Mouse (Mus musculus): ENCODE results near the gene Il24. TPM values are rescaled to one million over a fixed set of nuclear protein-coding genes. Genes with fewer than 3 reads are reported as not detected.
A peak's percentile ranks its signal among the peaks of the same experiment; 100 is the strongest.

Gene Il24
- polyA plus RNA-seq, 1 experiment from 2014 or later, result not detected

GRCm38 (mm10) chr1:130864238-130864637 lies 23.0 kb downstream of the Il24 start:
- whole genome bisulfite sequencing, result 86% methylated on average over 4 of the region's 4 CpGs
- DNase-seq (ENCODE audit: low spot score, missing footprints) (no peak), ATAC-seq (ENCODE audit: low FRiP score) (no peak)
- Histone ChIP-seq H3K27me3 (ENCODE audit: control insufficient read depth, insufficient read depth, low read length) (no peaks in the 10 kb centered on the region), H3K4me3 (ENCODE audit: low read depth, low read length) (no peak overlapping the region), H3K36me3 (ENCODE audit: control insufficient read depth, insufficient read depth, low read length) (no peaks in the 10 kb centered on the region), H3K4me2 (no peak overlapping the region), H3K4me1 (ENCODE audit: control insufficient read depth, insufficient read depth, low read length) (no peaks in the 10 kb centered on the region), H3K27ac (ENCODE audit: low read depth, low read length) (no peak overlapping the region), H3K9me3 (ENCODE audit: control insufficient read depth, low read length) (no peaks in the 10 kb centered on the region), H3K9ac (ENCODE audit: low read length) (no peak overlapping the region)

GRCm38 (mm10) chr1:130857456-130857855 lies 29.8 kb downstream of the Il24 start:
- Histone ChIP-seq H3K4me3 (ENCODE audit: low read depth, low read length) (no peak overlapping the region), H3K27ac (ENCODE audit: low read depth, low read length) (no peak overlapping the region), H3K9ac (ENCODE audit: low read length) (no peak overlapping the region), H3K9me3 (ENCODE audit: control insufficient read depth, low read length) (no peaks in the 10 kb centered on the region), H3K36me3 (ENCODE audit: control insufficient read depth, insufficient read depth, low read length) (no peaks in the 10 kb centered on the region), H3K4me2 (no peak overlapping the region), H3K27me3 (ENCODE audit: control insufficient read depth, insufficient read depth, low read length) (no peaks in the 10 kb centered on the region), H3K4me1 (ENCODE audit: control insufficient read depth, insufficient read depth, low read length) (no peaks in the 10 kb centered on the region; the same call in 1 of the 2 replicates)
- DNase-seq (ENCODE audit: low spot score, missing footprints) (no peak), ATAC-seq (ENCODE audit: low FRiP score) (no peak)
- 92% methylated on average over 4 of the region's 4 CpGs for WGBS

DNA sequence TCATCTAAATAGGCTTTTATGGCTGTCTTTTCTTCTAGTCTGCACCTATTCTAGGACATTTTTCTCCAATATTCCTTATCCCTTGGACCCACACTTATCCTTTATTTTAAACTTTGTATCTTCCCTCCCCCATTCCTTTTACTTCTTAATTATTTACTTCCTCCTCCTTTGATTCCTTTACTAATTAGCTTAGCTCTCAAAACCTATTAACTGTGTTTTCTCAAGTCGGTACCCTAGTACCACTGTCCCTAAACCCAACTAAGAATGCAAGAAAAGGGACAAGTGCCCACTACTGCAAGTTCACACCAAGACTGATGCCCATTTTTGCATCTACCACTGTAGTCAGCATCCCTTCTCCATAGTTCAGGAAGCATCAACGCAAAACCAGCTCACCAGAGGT lies 31.5 kb downstream of the Il24 start:
- H3K9ac ChIP-seq (ENCODE audit: low read length), result no peak overlapping the region
- WGBS, result 83% methylated on average over 2 of the region's 2 CpGs
- H3K27me3 ChIP-seq (ENCODE audit: control insufficient read depth, insufficient read depth, low read length), result no peaks in the 10 kb centered on the region
- no peak overlapping the region for H3K4me2 ChIP-seq
- DNase-seq (ENCODE audit: low spot score, missing footprints) (no peak), ATAC-seq (ENCODE audit: low FRiP score) (no peak)
- H3K36me3 ChIP-seq (ENCODE audit: control insufficient read depth, insufficient read depth, low read length), result no peaks in the 10 kb centered on the region
- no peaks in the 10 kb centered on the region; the same call in 1 of the 2 replicates for H3K4me1 ChIP-seq (ENCODE audit: control insufficient read depth, insufficient read depth, low read length)
- H3K27ac ChIP-seq (ENCODE audit: low read depth, low read length), result no peak overlapping the region
- no peaks in the 10 kb centered on the region for H3K9me3 ChIP-seq (ENCODE audit: control insufficient read depth, low read length)
- no peak overlapping the region for H3K4me3 ChIP-seq (ENCODE audit: low read depth, low read length)

GRCm38 (mm10) chr1:130854819-130855218 lies 32.4 kb downstream of the Il24 start:
- H3K27ac ChIP-seq (ENCODE audit: low read depth, low read length), result no peak overlapping the region
- no peaks in the 10 kb centered on the region for H3K27me3 ChIP-seq (ENCODE audit: control insufficient read depth, insufficient read depth, low read length)
- H3K9me3 ChIP-seq (ENCODE audit: control insufficient read depth, low read length), result no peaks in the 10 kb centered on the region
- no peak overlapping the region for H3K9ac ChIP-seq (ENCODE audit: low read length)
- H3K36me3 ChIP-seq (ENCODE audit: control insufficient read depth, insufficient read depth, low read length), result no peaks in the 10 kb centered on the region
- no peak overlapping the region for H3K4me2 ChIP-seq
- H3K4me3 ChIP-seq (ENCODE audit: low read depth, low read length), result no peak overlapping the region
- no peak for ATAC-seq (ENCODE audit: low FRiP score)
- peak; percentile 85 for DNase-seq (ENCODE audit: low spot score, missing footprints)
- no peaks in the 10 kb centered on the region; the same call in 1 of the 2 replicates for H3K4me1 ChIP-seq (ENCODE audit: control insufficient read depth, insufficient read depth, low read length)
- 83% methylated on average over 9 of the region's 9 CpGs for WGBS

DNA sequence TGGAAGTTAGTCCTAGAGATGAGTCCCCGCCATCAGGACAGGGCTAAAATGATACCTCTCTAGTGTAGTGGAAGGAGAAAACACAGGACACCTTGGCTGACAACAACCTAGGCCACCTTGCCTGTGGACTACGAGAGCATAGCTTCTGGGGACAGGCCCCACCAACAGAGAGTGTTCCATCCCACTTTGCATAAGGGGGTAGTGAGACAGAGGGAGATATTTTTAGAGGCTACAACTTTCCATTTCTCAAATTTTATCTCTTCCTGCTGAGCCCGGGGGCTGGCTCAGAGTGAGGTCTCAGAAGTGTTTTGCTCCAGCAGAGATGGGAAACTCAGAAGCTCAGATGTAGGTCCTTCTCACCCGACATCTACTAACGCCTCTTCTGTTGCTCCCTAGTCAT lies 36.8 kb downstream of the Il24 start:
- H3K27ac ChIP-seq (ENCODE audit: low read depth, low read length), result no peak overlapping the region
- ATAC-seq (ENCODE audit: low FRiP score), result no peak
- WGBS, result 84% methylated on average over 5 of the region's 5 CpGs
- no peaks in the 10 kb centered on the region for H3K9me3 ChIP-seq (ENCODE audit: control insufficient read depth, low read length)
- no peak overlapping the region for H3K4me3 ChIP-seq (ENCODE audit: low read depth, low read length)
- H3K4me1 ChIP-seq (ENCODE audit: control insufficient read depth, insufficient read depth, low read length), result no peaks in the 10 kb centered on the region; the same call in 1 of the 2 replicates
- H3K36me3 ChIP-seq (ENCODE audit: control insufficient read depth, insufficient read depth, low read length), result no peaks in the 10 kb centered on the region
- DNase-seq (ENCODE audit: low spot score, missing footprints), result no peak
- no peaks in the 10 kb centered on the region for H3K27me3 ChIP-seq (ENCODE audit: control insufficient read depth, insufficient read depth, low read length)
- H3K4me2 ChIP-seq, result no peak overlapping the region
- no peak overlapping the region for H3K9ac ChIP-seq (ENCODE audit: low read length)

- no peaks in the 10 kb centered on the region for H3K9me3 ChIP-seq (ENCODE audit: control insufficient read depth, low read length)
- WGBS, result 90% methylated on average over 10 of the region's 10 CpGs
- no peaks in the 10 kb centered on the region for H3K27me3 ChIP-seq (ENCODE audit: control insufficient read depth, insufficient read depth, low read length)
- H3K36me3 ChIP-seq (ENCODE audit: control insufficient read depth, insufficient read depth, low read length), result no peaks in the 10 kb centered on the region
- no peak overlapping the region for H3K4me2 ChIP-seq
- H3K4me1 ChIP-seq (ENCODE audit: control insufficient read depth, insufficient read depth, low read length), result no peaks in the 10 kb centered on the region; the same call in 1 of the 2 replicates
- H3K9ac ChIP-seq (ENCODE audit: low read length), result no peak overlapping the region
- H3K27ac ChIP-seq (ENCODE audit: low read depth, low read length), result no peak overlapping the region
- ATAC-seq (ENCODE audit: low FRiP score) (no peak), DNase-seq (ENCODE audit: low spot score, missing footprints) (no peak)
- H3K4me3 ChIP-seq (ENCODE audit: low read depth, low read length), result no peak overlapping the region
These were observed 37.6 kb downstream of the Il24 start for GRCm38 (mm10) chr1:130849530-130850214.

DNA sequence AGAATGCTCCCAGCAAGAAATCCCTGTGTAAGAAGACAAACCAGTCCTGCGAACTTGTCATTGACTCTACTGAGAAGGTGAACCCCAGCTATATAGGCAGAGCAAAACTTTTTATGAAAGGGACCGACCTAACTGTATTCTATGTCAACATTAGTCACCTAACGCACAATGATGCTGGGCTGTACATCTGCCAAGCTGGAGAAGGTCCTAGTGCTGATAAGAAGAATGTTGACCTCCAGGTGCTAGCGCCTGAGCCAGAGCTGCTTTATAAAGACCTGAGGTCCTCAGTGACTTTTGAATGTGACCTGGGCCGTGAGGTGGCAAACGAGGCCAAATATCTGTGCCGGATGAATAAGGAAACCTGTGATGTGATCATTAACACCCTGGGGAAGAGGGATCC lies 42.7 kb downstream of the Il24 start:
- H3K36me3 ChIP-seq (ENCODE audit: control insufficient read depth, insufficient read depth, low read length), result no peaks in the 10 kb centered on the region
- no peak overlapping the region for H3K27ac ChIP-seq (ENCODE audit: low read depth, low read length)
- no peaks in the 10 kb centered on the region for H3K4me1 ChIP-seq (ENCODE audit: control insufficient read depth, insufficient read depth, low read length)
- no peak overlapping the region for H3K9ac ChIP-seq (ENCODE audit: low read length)
- ATAC-seq (ENCODE audit: low FRiP score), result no peak
- no peak overlapping the region for H3K4me3 ChIP-seq (ENCODE audit: low read depth, low read length)
- H3K4me2 ChIP-seq, result no peak overlapping the region
- H3K9me3 ChIP-seq (ENCODE audit: control insufficient read depth, low read length), result no peaks in the 10 kb centered on the region
- DNase-seq (ENCODE audit: low spot score, missing footprints), result no peak
- 95% methylated on average over 7 of the region's 7 CpGs for WGBS
- H3K27me3 ChIP-seq (ENCODE audit: control insufficient read depth, insufficient read depth, low read length), result no peaks in the 10 kb centered on the region

DNA sequence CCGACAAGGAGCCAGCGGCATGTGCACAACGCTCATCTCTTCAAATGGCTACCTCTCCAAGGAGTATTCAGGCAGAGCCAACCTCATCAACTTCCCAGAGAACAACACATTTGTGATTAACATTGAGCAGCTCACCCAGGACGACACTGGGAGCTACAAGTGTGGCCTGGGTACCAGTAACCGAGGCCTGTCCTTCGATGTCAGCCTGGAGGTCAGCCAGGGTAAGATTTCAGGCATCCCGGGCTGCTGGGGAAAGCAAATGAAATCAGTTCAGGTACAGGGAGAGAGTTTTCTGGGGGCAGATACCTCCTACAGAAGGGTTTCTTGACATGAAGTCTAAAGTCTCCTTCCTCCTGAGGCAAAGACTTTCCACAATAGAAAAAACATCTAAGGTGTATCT lies 45.6 kb downstream of the Il24 start:
- Histone ChIP-seq H3K4me1 (ENCODE audit: control insufficient read depth, insufficient read depth, low read length) (no peaks in the 10 kb centered on the region), H3K27me3 (ENCODE audit: control insufficient read depth, insufficient read depth, low read length) (no peaks in the 10 kb centered on the region), H3K36me3 (ENCODE audit: control insufficient read depth, insufficient read depth, low read length) (no peaks in the 10 kb centered on the region), H3K9ac (ENCODE audit: low read length) (no peak overlapping the region), H3K4me3 (ENCODE audit: low read depth, low read length) (no peak overlapping the region), H3K27ac (ENCODE audit: low read depth, low read length) (no peak overlapping the region), H3K9me3 (ENCODE audit: control insufficient read depth, low read length) (no peaks in the 10 kb centered on the region), H3K4me2 (no peak overlapping the region)
- no peak for ATAC-seq (ENCODE audit: low FRiP score)
- no peak for DNase-seq (ENCODE audit: low spot score, missing footprints)
- 93% methylated on average over 7 of the region's 7 CpGs for WGBS

DNA sequence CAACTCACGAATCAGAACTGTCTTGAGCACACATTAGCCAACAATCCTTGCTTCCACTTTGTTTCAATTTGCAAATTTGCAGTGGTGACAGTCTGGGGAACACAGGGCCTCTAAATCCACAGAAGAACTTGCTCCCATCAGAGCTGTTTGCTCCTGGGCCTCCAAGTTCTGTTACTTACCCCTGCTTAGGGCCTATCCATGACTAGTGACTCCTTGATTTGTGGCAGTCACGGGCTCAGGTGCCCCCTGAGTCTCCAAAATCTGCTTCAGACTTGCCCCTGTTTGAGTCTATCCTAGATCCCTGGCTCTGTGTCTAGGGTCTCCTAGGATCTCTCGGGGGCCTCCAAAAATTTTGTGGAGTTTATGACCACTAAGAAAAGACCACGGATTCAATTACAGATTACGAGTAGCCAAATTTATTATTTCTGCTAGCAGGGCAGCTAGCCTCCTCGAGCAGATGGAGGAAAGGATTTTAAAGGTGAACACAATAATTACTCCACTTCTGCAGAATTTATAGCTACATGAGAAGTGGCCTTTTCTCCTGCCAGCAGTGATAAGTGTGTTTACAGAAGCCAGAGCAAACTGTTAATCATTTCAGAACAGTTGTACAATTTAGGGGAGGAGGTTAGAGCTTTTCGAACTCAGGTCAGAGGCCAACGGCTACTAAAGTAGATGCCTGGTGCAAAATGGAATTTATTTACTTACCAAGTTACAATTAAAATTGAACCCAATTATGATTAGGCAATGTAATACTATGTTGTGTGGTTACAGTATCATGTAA lies 46.5 kb downstream of the Il24 start:
- ATAC-seq (ENCODE audit: low FRiP score), result no peak

More for the DNA sequence above, 46.5 kb downstream of the Il24 start:
- Histone ChIP-seq H3K27ac (ENCODE audit: low read depth, low read length) (no peak overlapping the region), H3K27me3 (ENCODE audit: control insufficient read depth, insufficient read depth, low read length) (no peaks in the 10 kb centered on the region), H3K36me3 (ENCODE audit: control insufficient read depth, insufficient read depth, low read length) (no peaks in the 10 kb centered on the region), H3K4me3 (ENCODE audit: low read depth, low read length) (no peak overlapping the region), H3K4me1 (ENCODE audit: control insufficient read depth, insufficient read depth, low read length) (no peaks in the 10 kb centered on the region), H3K9me3 (ENCODE audit: control insufficient read depth, low read length) (no peaks in the 10 kb centered on the region), H3K4me2 (no peak overlapping the region), H3K9ac (ENCODE audit: low read length) (no peak overlapping the region)
- WGBS, result 84% methylated on average over 8 of the region's 8 CpGs
- DNase-seq (ENCODE audit: low spot score, missing footprints), result no peak
